Mouse (Mus musculus): ENCODE data around the gene Amh.

DNA sequence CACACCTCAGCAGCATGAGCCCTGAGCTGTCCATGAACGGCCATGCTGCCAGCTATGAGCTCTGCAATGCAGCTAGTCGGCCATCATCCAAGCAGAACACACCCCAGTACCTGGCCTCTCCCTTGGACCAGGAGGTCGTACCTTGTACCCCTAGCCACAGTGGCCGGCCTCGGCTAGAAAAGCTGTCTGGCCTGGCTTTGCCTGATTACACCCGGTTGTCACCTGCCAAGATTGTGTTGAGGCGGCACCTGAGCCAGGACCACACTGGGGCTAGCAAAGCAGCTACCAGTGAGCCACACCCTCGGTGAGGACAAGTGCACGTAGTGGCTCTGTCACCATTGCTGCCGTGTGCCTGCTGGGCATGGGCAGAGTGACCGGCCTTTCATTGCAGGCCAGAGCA, 19.1 kb upstream of the Amh start:
- TF ChIP-seq CTCF (IDR thresholded peaks at IDR 0.05; ENCODE audit: low read depth) (no peak), EP300 (IDR thresholded peaks at IDR 0.05; ENCODE audit: low read depth) (no peak)
